Mouse (Mus musculus): Measurements from ENCODE around the gene Vamp2. TPM values are rescaled to one million over a fixed set of nuclear protein-coding genes. Genes with fewer than 3 reads are reported as not detected.

Gene Vamp2
- polyA plus RNA-seq, 1 experiment from 2014 or later: 107 TPM

GRCm38 (mm10) chr11:69126706-69127095, 38.4 kb downstream of the Vamp2 start:
- no peak overlapping the region for H3K9ac ChIP-seq (replicated peaks; ENCODE audit: low read depth, low read length)
- no peak for ATAC-seq (ENCODE audit: insufficient number of reproducible peaks, insufficient read depth, low FRiP score, low read depth)
- no peaks in the 10 kb centered on the region for H3K36me3 ChIP-seq (ENCODE audit: control insufficient read depth, insufficient read depth, low read length)
- H3K4me2 ChIP-seq (replicated peaks; ENCODE audit: low read depth, low read length): no peak overlapping the region
- H3K27ac ChIP-seq (ENCODE audit: low read length): no peak overlapping the region
- no peak overlapping the region for H3K4me3 ChIP-seq (ENCODE audit: low read depth, low read length)
- no peaks in the 10 kb centered on the region for H3K27me3 ChIP-seq (ENCODE audit: control insufficient read depth, insufficient read depth, low read length)
- no peaks in the 10 kb centered on the region; the same call in 1 of the 2 replicates for H3K4me1 ChIP-seq (ENCODE audit: control insufficient read depth, insufficient read depth, low read length)
- WGBS: 45% methylated on average over 2 of the region's 2 CpGs
- H3K9me3 ChIP-seq (ENCODE audit: control insufficient read depth, low read depth, low read length): no peaks in the 10 kb centered on the region

GRCm38 (mm10) chr11:69128426-69129122, 40.3 kb downstream of the Vamp2 start:
- Histone ChIP-seq H3K4me3 (ENCODE audit: low read depth, low read length) (no peak overlapping the region), H3K9me3 (ENCODE audit: control insufficient read depth, low read depth, low read length) (no peaks in the 10 kb centered on the region), H3K4me1 (ENCODE audit: control insufficient read depth, insufficient read depth, low read length) (no peaks in the 10 kb centered on the region; the same call in 1 of the 2 replicates), H3K4me2 (replicated peaks; ENCODE audit: low read depth, low read length) (no peak overlapping the region), H3K9ac (replicated peaks; ENCODE audit: low read depth, low read length) (no peak overlapping the region), H3K27ac (ENCODE audit: low read length) (no peak overlapping the region), H3K27me3 (ENCODE audit: control insufficient read depth, insufficient read depth, low read length) (no peaks in the 10 kb centered on the region), H3K36me3 (ENCODE audit: control insufficient read depth, insufficient read depth, low read length) (no peaks in the 10 kb centered on the region)
- 59% methylated on average over 8 of the region's 8 CpGs for WGBS
- no peak for ATAC-seq (ENCODE audit: insufficient number of reproducible peaks, insufficient read depth, low FRiP score, low read depth)

- H3K4me1 ChIP-seq (ENCODE audit: control insufficient read depth, insufficient read depth, low read length): no peaks in the 10 kb centered on the region
- no peak for ATAC-seq (ENCODE audit: insufficient number of reproducible peaks, insufficient read depth, low FRiP score, low read depth)
- no peaks in the 10 kb centered on the region for H3K9me3 ChIP-seq (ENCODE audit: control insufficient read depth, low read depth, low read length)
- WGBS: 19% methylated on average over 5 of the region's 5 CpGs
- no peak overlapping the region; the same call in 1 of the 2 replicates for H3K9ac ChIP-seq (replicated peaks; ENCODE audit: low read depth, low read length)
- no peaks in the 10 kb centered on the region for H3K36me3 ChIP-seq (ENCODE audit: control insufficient read depth, insufficient read depth, low read length)
- no peak overlapping the region for H3K27ac ChIP-seq (ENCODE audit: low read length)
- H3K4me2 ChIP-seq (replicated peaks; ENCODE audit: low read depth, low read length): peak overlapping the region; percentile 56
- no peaks in the 10 kb centered on the region for H3K27me3 ChIP-seq (ENCODE audit: control insufficient read depth, insufficient read depth, low read length)
- H3K4me3 ChIP-seq (ENCODE audit: low read depth, low read length): peak overlapping the region; percentile 38
These were observed 45.3 kb downstream of the Vamp2 start for GRCm38 (mm10) chr11:69133566-69133922.

GRCm38 (mm10) chr11:69133923-69134621, 45.8 kb downstream of the Vamp2 start:
- no peaks in the 10 kb centered on the region for H3K4me1 ChIP-seq (ENCODE audit: control insufficient read depth, insufficient read depth, low read length)

GRCm38 (mm10) chr11:69134622-69134968, 46.3 kb downstream of the Vamp2 start:
- Histone ChIP-seq H3K36me3 (ENCODE audit: control insufficient read depth, insufficient read depth, low read length) (no peaks in the 10 kb centered on the region), H3K27ac (ENCODE audit: low read length) (no peak overlapping the region), H3K4me2 (replicated peaks; ENCODE audit: low read depth, low read length) (peak overlapping the region; percentile 56), H3K9me3 (ENCODE audit: control insufficient read depth, low read depth, low read length) (no peaks in the 10 kb centered on the region), H3K4me1 (ENCODE audit: control insufficient read depth, insufficient read depth, low read length) (no peaks in the 10 kb centered on the region), H3K9ac (replicated peaks; ENCODE audit: low read depth, low read length) (0 out of 2 replicates have a peak overlapping the region, but pooled peaks have one; percentile 7), H3K27me3 (ENCODE audit: control insufficient read depth, insufficient read depth, low read length) (no peaks in the 10 kb centered on the region), H3K4me3 (ENCODE audit: low read depth, low read length) (peak overlapping the region; percentile 38)
- WGBS: 25% methylated on average over 8 of the region's 8 CpGs
- no peak; the same call in 1 of the 2 replicates for ATAC-seq (ENCODE audit: insufficient number of reproducible peaks, insufficient read depth, low FRiP score, low read depth)

More at GRCm38 (mm10) chr11:69133923-69134621, 45.8 kb downstream of the Vamp2 start:
- Histone ChIP-seq H3K27me3 (ENCODE audit: control insufficient read depth, insufficient read depth, low read length) (no peaks in the 10 kb centered on the region), H3K9ac (replicated peaks; ENCODE audit: low read depth, low read length) (peak overlapping the region; percentile 7; the same call in 1 of the 2 replicates), H3K36me3 (ENCODE audit: control insufficient read depth, insufficient read depth, low read length) (no peaks in the 10 kb centered on the region), H3K9me3 (ENCODE audit: control insufficient read depth, low read depth, low read length) (no peaks in the 10 kb centered on the region), H3K27ac (ENCODE audit: low read length) (no peak overlapping the region), H3K4me3 (ENCODE audit: low read depth, low read length) (peak overlapping the region; percentile 38), H3K4me2 (replicated peaks; ENCODE audit: low read depth, low read length) (peak overlapping the region; percentile 56)
- 1% methylated on average over 34 of the region's 34 CpGs for WGBS
- ATAC-seq (ENCODE audit: insufficient number of reproducible peaks, insufficient read depth, low FRiP score, low read depth): peak; percentile 82; the same call in 1 of the 2 replicates

GRCm38 (mm10) chr11:69135361-69135760, 47.1 kb downstream of the Vamp2 start:
- H3K27me3 ChIP-seq (ENCODE audit: control insufficient read depth, insufficient read depth, low read length): no peaks in the 10 kb centered on the region
- H3K4me3 ChIP-seq (ENCODE audit: low read depth, low read length): no peak overlapping the region
- H3K9me3 ChIP-seq (ENCODE audit: control insufficient read depth, low read depth, low read length): no peaks in the 10 kb centered on the region
- WGBS: 91% methylated on average over 6 of the region's 6 CpGs
- no peak overlapping the region for H3K27ac ChIP-seq (ENCODE audit: low read length)
- H3K4me2 ChIP-seq (replicated peaks; ENCODE audit: low read depth, low read length): no peak overlapping the region
- ATAC-seq (ENCODE audit: insufficient number of reproducible peaks, insufficient read depth, low FRiP score, low read depth): no peak
- H3K4me1 ChIP-seq (ENCODE audit: control insufficient read depth, insufficient read depth, low read length): no peaks in the 10 kb centered on the region
- no peaks in the 10 kb centered on the region for H3K36me3 ChIP-seq (ENCODE audit: control insufficient read depth, insufficient read depth, low read length)
- no peak overlapping the region for H3K9ac ChIP-seq (replicated peaks; ENCODE audit: low read depth, low read length)

Other genes starting within 250 kb of the Vamp2 start
- 68.5 and 75.0 TPM in 2 replicates for gene Ndel1, start 216.6 kb upstream of the Vamp2 start, polyA plus RNA-seq (2014; fragmentation: Nextera tagmentation; extraction: Ambion mirVana)
- gene Rnf222, start 199.9 kb upstream of the Vamp2 start, polyA plus RNA-seq (2014; fragmentation: Nextera tagmentation; extraction: Ambion mirVana): not detected in 2 replicates
- 1,222 and 1,288 TPM in 2 replicates for gene Rpl26, start 186.9 kb upstream of the Vamp2 start, polyA plus RNA-seq (2014; fragmentation: Nextera tagmentation; extraction: Ambion mirVana)
- gene Odf4, start 161.4 kb upstream of the Vamp2 start, polyA plus RNA-seq (2014; fragmentation: Nextera tagmentation; extraction: Ambion mirVana): 0.55 TPM in 1 of 2 replicates, not detected in the other
- 10.9 and 13.0 TPM in 2 replicates for gene Arhgef15, start 131.0 kb upstream of the Vamp2 start, polyA plus RNA-seq (2014; fragmentation: Nextera tagmentation; extraction: Ambion mirVana)
- 4.1 and 5.4 TPM in 2 replicates for gene Slc25a35, start 120.4 kb upstream of the Vamp2 start, polyA plus RNA-seq (2014; fragmentation: Nextera tagmentation; extraction: Ambion mirVana)
- gene Rangrf, start 113.3 kb upstream of the Vamp2 start, polyA plus RNA-seq (2014; fragmentation: Nextera tagmentation; extraction: Ambion mirVana): 58.9 and 63.6 TPM in 2 replicates
- 31.8 and 36.6 TPM in 2 replicates for gene Pfas, start 80.0 kb upstream of the Vamp2 start, polyA plus RNA-seq (2014; fragmentation: Nextera tagmentation; extraction: Ambion mirVana)
- gene Ctc1, start 72.6 kb upstream of the Vamp2 start, polyA plus RNA-seq (2014; fragmentation: Nextera tagmentation; extraction: Ambion mirVana): 45.0 and 47.3 TPM in 2 replicates
- gene Aurkb, start 42.8 kb upstream of the Vamp2 start, polyA plus RNA-seq (2014; fragmentation: Nextera tagmentation; extraction: Ambion mirVana): 147 and 153 TPM in 2 replicates
- gene Borcs6, start 28.8 kb upstream of the Vamp2 start, polyA plus RNA-seq (2014; fragmentation: Nextera tagmentation; extraction: Ambion mirVana): 9.2 and 11.0 TPM in 2 replicates
- gene Tmem107, start 17.7 kb upstream of the Vamp2 start, polyA plus RNA-seq (2014; fragmentation: Nextera tagmentation; extraction: Ambion mirVana): 59.4 and 59.8 TPM in 2 replicates
- gene Per1, start 6.7 kb downstream of the Vamp2 start, polyA plus RNA-seq (2014; fragmentation: Nextera tagmentation; extraction: Ambion mirVana): 10.5 and 15.1 TPM in 2 replicates
- 0.39 and 0.54 TPM in 2 replicates for gene Hes7, start 31.9 kb downstream of the Vamp2 start, polyA plus RNA-seq (2014; fragmentation: Nextera tagmentation; extraction: Ambion mirVana)
- gene 9130213A22Rik, start 34.1 kb downstream of the Vamp2 start, polyA plus RNA-seq (2014; fragmentation: Nextera tagmentation; extraction: Ambion mirVana): 0.29 and 0.36 TPM in 2 replicates
- gene Aloxe3, start 37.4 kb downstream of the Vamp2 start, polyA plus RNA-seq (2014; fragmentation: Nextera tagmentation; extraction: Ambion mirVana): 0.29 and 0.49 TPM in 2 replicates
- gene Alox12b, start 68.5 kb downstream of the Vamp2 start, polyA plus RNA-seq (2014; fragmentation: Nextera tagmentation; extraction: Ambion mirVana): not detected in 2 replicates
- 0.15 TPM in 1 of 2 replicates, not detected in the other for gene Alox8, start 109.4 kb downstream of the Vamp2 start, polyA plus RNA-seq (2014; fragmentation: Nextera tagmentation; extraction: Ambion mirVana)
- 0.06 TPM in 1 of 2 replicates, not detected in the other for gene Gucy2e, start 148.5 kb downstream of the Vamp2 start, polyA plus RNA-seq (2014; fragmentation: Nextera tagmentation; extraction: Ambion mirVana)
- gene Cntrob, start 235.3 kb downstream of the Vamp2 start, polyA plus RNA-seq (2014; fragmentation: Nextera tagmentation; extraction: Ambion mirVana): 13.9 and 16.4 TPM in 2 replicates
- 141 and 147 TPM in 2 replicates for gene Trappc1, start 235.5 kb downstream of the Vamp2 start, polyA plus RNA-seq (2014; fragmentation: Nextera tagmentation; extraction: Ambion mirVana)
- gene Kcnab3, start 237.8 kb downstream of the Vamp2 start, polyA plus RNA-seq (2014; fragmentation: Nextera tagmentation; extraction: Ambion mirVana): 1.7 TPM in 2 replicates

All from stomach, embryonic 14.5 days (tissue).